Mouse (Mus musculus): ENCODE data around the gene Hspe1.

DNA sequence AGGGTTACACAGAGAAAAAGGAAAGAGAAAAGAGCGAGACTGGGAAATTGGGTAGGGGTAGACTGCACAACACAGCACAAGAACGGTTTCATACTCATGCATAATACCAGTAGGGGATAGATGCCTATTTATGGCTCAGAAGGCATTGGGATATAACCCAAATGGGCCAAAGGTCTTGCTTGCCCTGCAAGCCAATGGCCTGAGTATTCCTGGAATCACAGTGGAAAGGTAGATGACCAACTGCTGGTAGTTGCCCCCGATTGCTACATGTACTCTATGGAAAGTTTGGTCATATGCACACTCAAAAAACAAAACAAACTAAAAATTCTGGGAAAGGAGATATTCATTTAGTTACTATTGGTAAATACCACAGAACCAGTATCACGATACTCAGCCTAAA is 8.3 kb upstream of the Hspe1 start:
- no peak for TF ChIP-seq POLR2A (IDR thresholded peaks at IDR 0.05; ENCODE audit: extremely low read depth, insufficient read depth, low read length)
- no peak for TF ChIP-seq CTCF (IDR thresholded peaks at IDR 0.05; ENCODE audit: extremely low read depth, insufficient read depth, low read length)

All from cortical plate, adult 2 months (tissue).